Mouse (Mus musculus) neural tube, embryonic 11.5 days (tissue): ENCODE results near the gene Slc32a1. TPM values are rescaled to one million over a fixed set of nuclear protein-coding genes. Genes with fewer than 3 reads are reported as not detected.

Experiments
- ATAC-seq: fragments of 200-750 bp; cut with Nextera tagmentation; 2 replicates; pipeline ENCODE4 v1.8.0; 2017; ENCODE audit warnings: moderate number of reproducible peaks, mild to moderate bottlenecking, moderate TSS enrichment, moderate library complexity; ENCODE audit not compliant: insufficient read depth, low FRiP score, low TSS enrichment
- DNase-seq: peaks from one replicate; pipeline ENCODE4 v3.0.0-alpha.2; 2015; ENCODE audit warnings: low spot score
- H3K27ac ChIP-seq: fragments of 300-500 bp; sonication (generic); 2 replicates; pipeline ENCODE4 v1.5.1; 2014; ENCODE audit warnings: low read depth, mild to moderate bottlenecking, low read length
- H3K27me3 ChIP-seq: fragments of 300-500 bp; sonication (generic); 2 replicates; pipeline ENCODE4 v1.6.1; 2014; ENCODE audit warnings: mild to moderate bottlenecking, low read length, mixed read lengths; ENCODE audit not compliant: control insufficient read depth, insufficient read depth
- H3K36me3 ChIP-seq: fragments of 300-500 bp; sonication (generic); 2 replicates; pipeline ENCODE4 v1.6.1; 2014; ENCODE audit warnings: mild to moderate bottlenecking, low read length, moderate library complexity, mixed read lengths; ENCODE audit not compliant: control insufficient read depth, insufficient read depth
- H3K4me1 ChIP-seq: fragments of 300-500 bp; sonication (generic); 2 replicates; pipeline ENCODE4 v1.6.1; 2014; ENCODE audit warnings: low read length, mixed read lengths; ENCODE audit not compliant: control insufficient read depth, insufficient read depth
- H3K4me2 ChIP-seq: fragments of 300-500 bp; sonication (generic); 2 replicates; pipeline ENCODE4 v1.6.1; 2014; ENCODE audit warnings: low read depth, mild to moderate bottlenecking, moderate library complexity
- H3K4me3 ChIP-seq: fragments of 300-500 bp; sonication (generic); 2 replicates; pipeline ENCODE4 v1.5.1; 2014; ENCODE audit warnings: low read depth, low read length
- H3K9ac ChIP-seq: fragments of 300-500 bp; sonication (generic); 2 replicates; pipeline ENCODE4 v1.6.1; 2014; ENCODE audit warnings: mild to moderate bottlenecking, low read length
- H3K9me3 ChIP-seq: fragments of 300-500 bp; sonication (generic); 2 replicates; pipeline ENCODE4 v1.6.1; 2016; ENCODE audit warnings: low read length; ENCODE audit not compliant: control insufficient read depth
- WGBS: fragments of 180-500 bp; shearing (Covaris S2); extraction: QIAGEN DNeasy Blood & Tissue Kit; methylation state at CpG from one replicate; pipeline ENCODE4 v1.1.7; 2014; 5-methylcytosine and 5-hydroxymethylcytosine counted together
- polyA plus RNA-seq: library from polyadenylated mRNA; unstranded; fragments of >200 nt; fragmentation: Nextera tagmentation; extraction: Ambion mirVana; gene quantifications from 2 replicates; pipeline ENCODE4 v1.2.1, GENCODE M21; 2014

The Slc32a1 gene
- polyA plus RNA-seq, 1 experiment from 2014 or later, result 2.4 TPM

GRCm38 (mm10) chr2:158631873-158632272 is 21.3 kb downstream of the Slc32a1 start:
- peaks cover 28% of the 10 kb centered on the region for H3K36me3 ChIP-seq
- no peaks in the 10 kb centered on the region for H3K27me3 ChIP-seq
- ATAC-seq (no peak), DNase-seq (no peak)
- no peak overlapping the region for H3K27ac ChIP-seq
- H3K4me3 ChIP-seq, result no peak overlapping the region
- H3K9me3 ChIP-seq, result no peaks in the 10 kb centered on the region
- H3K4me1 ChIP-seq, result no peaks in the 10 kb centered on the region
- WGBS, result 83% methylated on average over 5 of the region's 5 CpGs
- no peak overlapping the region for H3K4me2 ChIP-seq
- H3K9ac ChIP-seq, result no peak overlapping the region

GRCm38 (mm10) chr2:158641869-158642268 is 31.3 kb downstream of the Slc32a1 start:
- H3K9ac ChIP-seq, result no peak overlapping the region
- H3K36me3 ChIP-seq, result peaks cover 9% of the 10 kb centered on the region; the same call in 1 of the 2 replicates
- H3K4me1 ChIP-seq, result no peaks in the 10 kb centered on the region
- H3K9me3 ChIP-seq, result no peaks in the 10 kb centered on the region
- no peaks in the 10 kb centered on the region for H3K27me3 ChIP-seq
- DNase-seq (peak; percentile 75), ATAC-seq (no peak)
- WGBS, result 22% methylated on average over 2 of the region's 2 CpGs
- H3K4me2 ChIP-seq, result no peak overlapping the region
- H3K4me3 ChIP-seq, result no peak overlapping the region
- no peak overlapping the region for H3K27ac ChIP-seq

GRCm38 (mm10) chr2:158642587-158642986 is 32.0 kb downstream of the Slc32a1 start:
- no peak overlapping the region for H3K27ac ChIP-seq
- no peaks in the 10 kb centered on the region for H3K9me3 ChIP-seq
- no peaks in the 10 kb centered on the region for H3K27me3 ChIP-seq
- WGBS, result 87% methylated on average over 2 of the region's 2 CpGs
- H3K4me2 ChIP-seq, result no peak overlapping the region
- H3K4me1 ChIP-seq, result no peaks in the 10 kb centered on the region
- peaks cover 5% of the 10 kb centered on the region; the same call in 1 of the 2 replicates for H3K36me3 ChIP-seq
- ATAC-seq, result no peak
- no peak overlapping the region for H3K9ac ChIP-seq
- H3K4me3 ChIP-seq, result no peak overlapping the region
- no peak for DNase-seq

- Histone ChIP-seq H3K9ac (no peak overlapping the region), H3K4me2 (no peak overlapping the region), H3K9me3 (no peaks in the 10 kb centered on the region), H3K27ac (no peak overlapping the region), H3K27me3 (no peaks in the 10 kb centered on the region), H3K4me3 (no peak overlapping the region), H3K4me1 (no peaks in the 10 kb centered on the region), H3K36me3 (no peaks in the 10 kb centered on the region; the same call in 1 of the 2 replicates)
- DNase-seq, result no peak
- WGBS, result 86% methylated on average over 3 of the region's 3 CpGs
- ATAC-seq, result no peak
Observed at GRCm38 (mm10) chr2:158643791-158644190, 33.2 kb downstream of the Slc32a1 start.

- ATAC-seq (no peak), DNase-seq (no peak)
- Histone ChIP-seq H3K4me1 (no peaks in the 10 kb centered on the region), H3K4me2 (no peak overlapping the region), H3K4me3 (no peak overlapping the region), H3K27me3 (no peaks in the 10 kb centered on the region; the same call in 1 of the 2 replicates), H3K9me3 (no peaks in the 10 kb centered on the region), H3K36me3 (no peaks in the 10 kb centered on the region), H3K9ac (no peak overlapping the region), H3K27ac (no peak overlapping the region)
- WGBS, result 56% methylated on average over 7 of the region's 7 CpGs
Observed at GRCm38 (mm10) chr2:158651159-158651908, 40.8 kb downstream of the Slc32a1 start.

- Histone ChIP-seq H3K4me1 (no peaks in the 10 kb centered on the region), H3K9ac (no peak overlapping the region), H3K36me3 (no peaks in the 10 kb centered on the region), H3K4me3 (no peak overlapping the region), H3K27me3 (no peaks in the 10 kb centered on the region; the same call in 1 of the 2 replicates), H3K27ac (no peak overlapping the region), H3K9me3 (no peaks in the 10 kb centered on the region), H3K4me2 (no peak overlapping the region)
- DNase-seq (peak; percentile 78), ATAC-seq (no peak)
- 11% methylated on average over 4 of the region's 4 CpGs for WGBS
Observed at GRCm38 (mm10) chr2:158652985-158653384, 42.4 kb downstream of the Slc32a1 start.

GRCm38 (mm10) chr2:158654717-158655116 is 44.1 kb downstream of the Slc32a1 start:
- DNase-seq (no peak), ATAC-seq (no peak)
- Histone ChIP-seq H3K36me3 (no peaks in the 10 kb centered on the region), H3K9me3 (no peaks in the 10 kb centered on the region), H3K27ac (no peak overlapping the region), H3K4me2 (no peak overlapping the region), H3K9ac (no peak overlapping the region), H3K4me3 (no peak overlapping the region), H3K27me3 (no peaks in the 10 kb centered on the region; the same call in 1 of the 2 replicates), H3K4me1 (no peaks in the 10 kb centered on the region)
- WGBS, result 82% methylated on average over 9 of the region's 9 CpGs

GRCm38 (mm10) chr2:158655806-158656205 is 45.2 kb downstream of the Slc32a1 start:
- Histone ChIP-seq H3K4me2 (no peak overlapping the region), H3K4me3 (no peak overlapping the region), H3K27ac (no peak overlapping the region), H3K9me3 (no peaks in the 10 kb centered on the region), H3K4me1 (no peaks in the 10 kb centered on the region), H3K36me3 (no peaks in the 10 kb centered on the region), H3K9ac (no peak overlapping the region), H3K27me3 (no peaks in the 10 kb centered on the region; the same call in 1 of the 2 replicates)
- no peak for ATAC-seq
- 76% methylated on average over 4 of the region's 4 CpGs for WGBS
- no peak for DNase-seq

GRCm38 (mm10) chr2:158658822-158659221 is 48.3 kb downstream of the Slc32a1 start:
- WGBS, result 60% methylated on average over 6 of the region's 6 CpGs
- H3K9me3 ChIP-seq, result no peaks in the 10 kb centered on the region
- no peak overlapping the region for H3K4me3 ChIP-seq
- no peak overlapping the region for H3K9ac ChIP-seq
- no peaks in the 10 kb centered on the region for H3K4me1 ChIP-seq
- no peaks in the 10 kb centered on the region for H3K36me3 ChIP-seq
- no peak overlapping the region for H3K27ac ChIP-seq
- no peak for DNase-seq
- no peaks in the 10 kb centered on the region for H3K27me3 ChIP-seq
- H3K4me2 ChIP-seq, result no peak overlapping the region
- ATAC-seq, result no peak
